Mouse (Mus musculus) olfactory bulb, adult 2 months (tissue): ENCODE results near the gene Ppm1l.

Experiments used
- CTCF ChIP-seq: fragments of 200-500 bp; IDR thresholded peaks from 2 replicates; pipeline ENCODE4 v1.5.1; 2012; ENCODE audit warnings: low read depth, mild to moderate bottlenecking, low read length, moderate library complexity; ENCODE audit not compliant: insufficient read depth
- POLR2A ChIP-seq: fragments of 200-500 bp; IDR thresholded peaks from 2 replicates; pipeline ENCODE4 v1.6.1; 2012; ENCODE audit warnings: mild to moderate bottlenecking, low read depth, low read length, moderate library complexity; ENCODE audit not compliant: insufficient read depth

GRCm38 (mm10) chr3:69290294-69290693 lies 26.4 kb upstream of the Ppm1l start:
- TF ChIP-seq POLR2A (no peak), CTCF (no peak)
